Mouse (Mus musculus) adrenal gland, postnatal 14 days (tissue): ENCODE measurements around the gene Fbxo27. TPM values are rescaled to one million over a fixed set of nuclear protein-coding genes. Genes with fewer than 3 reads are reported as not detected.
A peak's percentile ranks its signal among the peaks of the same experiment; 100 is the strongest.

Source experiments
- DNase-seq: peaks from one replicate; pipeline ENCODE4 v3.0.0; 2021; ENCODE audit warnings: mixed read lengths
- total RNA-seq: library from RNA; stranded (reverse); gene quantifications from 2 replicates; pipeline ENCODE4 v1.2.3, GENCODE M21; 2021

Fbxo27 gene
- total RNA-seq, 1 experiment from 2014 or later: 0.63 TPM

DNA sequence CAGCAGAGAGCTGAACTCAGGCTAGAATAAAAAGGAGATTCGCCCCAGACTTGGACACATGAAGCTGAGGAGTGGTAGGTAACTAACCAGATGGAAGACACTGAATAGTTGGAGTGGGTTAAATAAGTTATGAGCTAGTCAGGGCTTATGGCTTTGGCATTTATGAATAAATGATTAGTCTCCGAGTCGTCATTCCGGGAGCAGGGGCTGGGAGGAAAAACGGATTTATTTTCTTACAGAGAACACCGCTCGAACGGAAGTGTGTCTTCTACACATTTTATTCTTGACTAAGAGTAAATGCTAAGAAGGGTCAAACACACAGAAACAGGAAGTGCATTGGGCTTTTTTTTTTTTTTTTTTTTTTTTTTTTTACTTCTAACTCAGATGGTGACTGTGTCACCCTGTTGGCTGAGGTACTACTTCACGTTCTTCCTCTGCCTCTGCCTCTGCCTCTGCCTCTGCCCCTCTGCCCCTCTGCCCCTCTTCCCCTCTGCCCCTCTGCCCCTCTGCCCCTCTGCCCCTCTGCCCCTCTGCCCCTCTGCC is 10.0 kb downstream of the Fbxo27 start:
- no peak for DNase-seq

DNA sequence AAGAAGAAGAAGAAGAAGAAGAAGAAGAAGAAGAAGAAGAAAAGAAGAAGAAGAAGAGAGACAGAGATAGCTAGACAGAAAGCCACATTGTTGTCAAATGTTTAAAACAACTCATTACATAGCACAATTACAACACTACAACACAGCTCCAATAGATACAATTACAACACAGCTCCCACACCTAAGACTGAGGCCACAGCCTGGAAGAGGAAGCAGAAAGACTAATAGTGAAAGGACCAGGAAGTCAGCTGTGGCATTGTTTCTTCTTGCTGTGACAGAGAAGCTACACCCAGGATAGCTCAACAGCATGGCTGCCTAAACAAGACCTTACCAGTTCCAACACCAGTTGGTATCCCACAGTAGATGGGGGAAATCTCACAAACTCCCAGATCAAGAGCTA is 16.8 kb downstream of the Fbxo27 start:
- no peak for DNase-seq

DNA sequence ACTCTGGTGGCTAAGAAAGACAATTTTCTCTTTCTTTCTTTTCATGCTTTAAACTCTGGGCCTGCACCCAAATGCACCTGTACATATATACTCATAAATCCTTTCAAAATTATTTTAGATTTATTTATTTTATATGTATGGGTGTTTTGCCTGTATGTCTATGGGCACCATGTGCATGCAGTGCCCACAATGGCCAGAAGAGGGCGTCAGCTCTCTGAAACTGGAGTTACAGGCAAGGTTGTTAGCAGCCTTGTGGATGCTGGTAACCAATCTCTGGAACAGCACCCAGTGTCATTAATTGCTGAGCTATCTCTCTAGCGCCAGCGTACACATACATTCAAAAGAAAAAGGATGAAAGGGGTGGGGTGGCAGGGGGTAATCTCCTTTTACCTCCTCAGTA is 18.3 kb downstream of the Fbxo27 start:
- no peak for DNase-seq

DNA sequence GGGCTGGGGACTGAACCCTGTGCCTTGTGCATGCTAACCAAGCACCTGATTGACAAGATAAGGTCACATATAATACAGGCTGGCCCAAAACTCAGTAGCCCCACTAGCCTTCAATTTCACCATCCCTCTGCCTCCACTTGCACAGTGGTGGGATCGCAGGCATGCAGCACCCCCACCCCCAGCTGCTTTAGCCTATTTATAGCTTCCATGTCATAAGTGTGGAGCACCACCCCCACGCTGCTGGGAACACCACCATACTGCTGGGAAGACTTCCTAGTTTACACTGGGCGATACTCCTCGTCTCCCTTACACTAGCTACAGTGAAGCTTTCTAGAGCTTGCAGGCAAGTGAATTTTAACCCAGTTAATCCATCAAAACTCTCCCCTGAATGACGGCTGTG is 22.0 kb downstream of the Fbxo27 start:
- no peak for DNase-seq

DNA sequence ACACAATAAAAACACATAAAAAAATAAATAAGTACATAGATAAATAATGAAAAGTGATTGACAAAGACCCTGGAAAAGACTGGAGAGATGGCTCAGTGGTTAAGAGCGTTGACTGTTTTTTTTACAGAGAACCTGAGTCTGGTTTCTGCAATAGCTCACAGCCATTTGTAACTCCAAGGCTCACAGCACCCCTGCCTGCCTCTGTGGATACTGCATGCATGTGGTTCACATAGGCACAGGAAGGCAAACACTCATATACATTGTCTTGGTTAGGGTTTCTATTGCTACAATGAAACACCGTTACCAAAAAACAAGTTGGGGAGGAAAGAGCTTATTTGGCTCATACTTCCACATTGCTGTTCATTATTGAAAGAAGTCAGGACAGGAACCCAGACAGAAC is 22.9 kb downstream of the Fbxo27 start:
- no peak for DNase-seq

DNA sequence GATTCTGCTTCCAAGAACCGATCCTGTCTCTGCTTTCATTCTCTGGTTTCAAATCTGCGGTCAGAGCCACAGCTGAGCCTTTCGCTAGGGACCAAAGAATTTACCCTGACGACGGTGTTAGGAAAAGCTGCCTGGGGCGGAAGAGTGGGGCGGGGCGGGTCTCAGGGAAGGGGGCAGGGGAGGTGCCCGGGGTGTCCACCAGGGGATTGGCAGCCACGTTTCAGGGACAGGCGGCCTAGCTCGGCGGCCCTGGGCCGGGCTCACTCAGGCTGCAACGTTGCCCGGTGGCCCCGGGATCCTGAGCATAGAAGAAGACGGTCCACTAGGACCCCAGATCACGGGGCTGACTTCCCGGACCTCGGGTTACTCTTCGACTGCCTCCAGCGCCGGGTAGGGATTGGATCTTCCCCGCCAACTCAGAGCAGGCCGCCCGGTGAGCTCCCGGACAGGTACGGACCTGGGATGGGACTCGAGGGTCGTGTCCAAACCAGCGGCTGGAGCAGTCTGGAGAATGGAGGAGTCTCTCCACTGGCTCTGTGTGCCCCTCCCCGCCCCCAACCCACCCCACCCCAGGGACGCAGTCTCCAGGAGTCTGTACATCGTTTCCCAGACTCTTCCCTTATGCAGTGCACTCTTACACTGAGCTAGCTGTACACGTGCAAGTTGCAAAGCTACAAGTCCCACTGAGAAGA is 24.1 kb downstream of the Fbxo27 start, which contains the start of gene Fbxo17:
TSS of gene Fbxo17 (plus strand) at position 215 of the 692 bp plus-strand sequence.
- DNase-seq: peak; percentile 90

DNA sequence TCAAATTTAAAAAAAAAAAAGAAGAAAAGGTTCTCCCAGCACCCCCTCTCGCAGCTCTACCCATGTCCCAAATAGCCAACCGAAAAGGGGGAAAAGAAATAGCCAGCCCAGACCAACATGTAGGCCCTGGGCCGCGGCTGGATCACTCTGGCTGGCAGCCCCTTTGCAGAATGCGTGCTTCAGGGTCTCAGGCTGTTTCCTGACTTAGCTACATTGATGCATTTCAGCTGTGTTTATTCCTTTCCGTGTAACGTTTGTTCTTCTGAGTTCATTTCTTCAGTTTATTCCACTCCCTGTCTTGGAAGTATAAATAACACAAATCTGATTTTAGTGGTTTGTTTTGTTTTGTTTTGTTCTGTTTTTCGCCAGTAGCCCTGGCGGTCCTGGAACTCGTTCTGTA is 25.1 kb downstream of the Fbxo27 start:
- DNase-seq: no peak

DNA sequence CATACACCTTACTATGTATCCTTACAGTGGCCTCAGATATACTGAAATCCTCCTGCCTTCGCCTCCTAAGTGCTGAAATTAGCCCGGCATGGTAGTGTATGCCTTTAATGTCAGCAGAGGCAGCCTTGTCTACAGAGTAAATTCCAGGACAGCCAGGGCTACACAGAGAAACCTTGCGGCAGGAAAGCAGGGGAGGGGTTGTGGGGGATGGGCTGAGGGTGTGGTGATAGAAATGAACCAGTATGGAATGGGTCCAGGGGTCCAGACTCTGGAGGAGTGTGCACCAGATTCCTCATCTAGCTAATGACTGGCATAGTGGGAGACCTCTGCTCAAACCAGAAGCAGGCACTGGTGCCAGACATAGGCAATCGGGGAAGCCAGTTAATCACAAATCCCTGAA is 26.5 kb downstream of the Fbxo27 start:
- no peak for DNase-seq

DNA sequence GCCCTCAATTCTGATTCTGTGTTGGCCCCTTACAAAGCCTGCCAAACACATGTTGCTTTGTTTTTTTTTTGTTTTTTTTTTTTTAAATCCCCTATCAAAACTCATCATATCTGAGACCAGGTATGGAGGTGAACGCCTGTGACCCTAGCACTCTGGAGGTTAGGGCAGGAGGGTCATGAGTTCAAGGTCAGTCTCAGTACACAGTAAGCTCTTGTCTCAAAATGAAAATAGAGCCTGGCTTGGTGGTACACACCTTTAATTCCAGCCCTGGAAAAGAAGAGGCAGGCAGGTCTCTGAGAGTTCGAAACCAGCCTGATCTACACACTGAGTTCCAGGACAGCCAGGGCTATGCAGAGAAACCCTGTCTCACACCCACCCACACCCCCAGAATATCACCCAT is 27.0 kb downstream of the Fbxo27 start:
- DNase-seq: no peak

DNA sequence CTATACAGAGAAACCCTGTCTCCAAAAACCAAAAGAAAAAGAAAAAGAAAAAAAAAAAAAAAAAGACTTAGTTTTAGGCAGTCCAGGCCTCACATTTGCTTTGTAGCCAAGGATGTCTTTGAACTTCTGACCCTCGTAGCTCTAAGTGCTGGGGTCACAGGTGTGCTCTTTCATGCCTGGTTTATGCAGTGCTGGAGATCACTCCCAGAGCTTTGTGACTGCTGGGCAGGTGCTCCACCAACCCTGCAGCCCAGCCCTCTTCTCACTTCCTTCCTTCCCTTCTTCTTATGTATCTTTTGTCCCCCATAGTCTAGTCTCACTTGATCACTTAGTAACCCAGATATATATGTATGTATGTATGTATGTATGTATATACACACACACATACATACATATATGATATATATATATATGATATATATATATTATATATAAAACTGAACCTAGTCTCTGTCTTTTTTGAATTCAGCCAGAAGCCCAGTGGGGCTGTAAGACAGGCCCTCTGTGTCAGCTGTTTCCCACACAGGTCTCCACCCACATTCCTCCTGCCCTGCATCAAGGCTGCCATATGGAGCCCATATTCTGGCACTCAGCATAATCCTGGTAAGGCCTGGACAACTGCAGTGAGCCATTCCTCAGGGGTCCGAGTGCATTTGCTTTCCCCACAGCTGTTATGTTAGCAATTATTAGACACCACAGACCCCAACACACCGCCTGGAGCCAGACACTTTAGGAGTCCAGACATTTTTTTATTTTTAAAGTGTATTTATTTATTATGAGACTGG is 28.3 kb downstream of the Fbxo27 start:
- DNase-seq: no peak

DNA sequence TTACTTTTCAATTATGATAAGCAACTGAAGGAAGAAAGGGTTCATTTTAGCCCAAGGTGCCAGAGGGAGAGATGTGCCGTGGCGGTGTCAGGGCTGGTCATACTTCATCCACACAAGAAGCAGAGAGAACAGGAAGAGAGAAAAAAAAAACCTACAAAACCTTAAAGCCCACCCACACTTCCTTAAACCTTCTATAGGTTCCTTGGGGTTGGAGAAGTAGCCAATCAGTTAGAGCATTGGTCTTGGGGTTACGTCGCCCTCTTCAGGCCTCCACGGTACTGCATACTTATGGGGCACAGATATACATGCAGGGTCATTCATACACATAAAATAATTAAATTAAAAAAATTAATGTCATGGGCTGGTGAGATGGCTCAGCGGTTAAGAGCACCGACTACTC is 29.4 kb downstream of the Fbxo27 start:
- no peak for DNase-seq

DNA sequence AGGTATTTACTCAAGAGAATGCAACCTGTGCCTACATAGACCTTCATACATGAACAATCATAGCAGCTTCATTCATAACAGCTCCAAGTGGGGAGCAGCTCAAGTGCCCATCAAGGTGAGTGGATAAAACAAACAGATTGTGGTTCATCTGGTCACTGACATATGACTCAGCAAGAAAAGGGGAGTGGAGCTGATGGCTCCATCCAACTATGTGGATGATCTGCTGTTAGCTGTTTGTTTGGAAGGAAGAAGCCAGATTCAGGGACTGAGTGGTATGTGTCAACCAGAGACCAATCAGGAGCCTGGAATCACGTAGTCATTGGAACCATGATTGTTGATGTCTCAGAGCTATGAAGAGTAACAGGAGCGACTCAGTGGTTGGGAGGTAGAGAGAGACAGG is 32.0 kb downstream of the Fbxo27 start:
- no peak for DNase-seq

DNA sequence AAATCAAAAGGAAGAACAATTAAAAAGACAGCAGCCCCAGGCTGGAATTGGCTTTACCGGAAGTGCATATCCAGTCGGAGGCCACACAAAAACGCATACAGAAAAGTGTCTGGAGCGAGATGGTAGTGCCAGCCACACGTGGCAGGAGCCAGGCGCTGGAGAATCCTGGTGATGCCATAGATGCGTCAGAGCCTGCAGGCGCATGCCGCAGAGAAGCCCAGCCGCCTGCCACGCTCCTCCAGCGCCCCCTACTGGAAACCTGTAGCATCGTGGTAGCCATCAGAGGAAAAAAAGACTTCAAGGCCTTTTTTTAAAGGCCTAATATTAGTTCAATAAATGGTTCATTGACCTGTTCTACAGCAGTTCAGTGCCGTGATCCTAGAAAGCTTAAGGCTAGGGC is 34.0 kb downstream of the Fbxo27 start:
- DNase-seq: peak; percentile 94

DNA sequence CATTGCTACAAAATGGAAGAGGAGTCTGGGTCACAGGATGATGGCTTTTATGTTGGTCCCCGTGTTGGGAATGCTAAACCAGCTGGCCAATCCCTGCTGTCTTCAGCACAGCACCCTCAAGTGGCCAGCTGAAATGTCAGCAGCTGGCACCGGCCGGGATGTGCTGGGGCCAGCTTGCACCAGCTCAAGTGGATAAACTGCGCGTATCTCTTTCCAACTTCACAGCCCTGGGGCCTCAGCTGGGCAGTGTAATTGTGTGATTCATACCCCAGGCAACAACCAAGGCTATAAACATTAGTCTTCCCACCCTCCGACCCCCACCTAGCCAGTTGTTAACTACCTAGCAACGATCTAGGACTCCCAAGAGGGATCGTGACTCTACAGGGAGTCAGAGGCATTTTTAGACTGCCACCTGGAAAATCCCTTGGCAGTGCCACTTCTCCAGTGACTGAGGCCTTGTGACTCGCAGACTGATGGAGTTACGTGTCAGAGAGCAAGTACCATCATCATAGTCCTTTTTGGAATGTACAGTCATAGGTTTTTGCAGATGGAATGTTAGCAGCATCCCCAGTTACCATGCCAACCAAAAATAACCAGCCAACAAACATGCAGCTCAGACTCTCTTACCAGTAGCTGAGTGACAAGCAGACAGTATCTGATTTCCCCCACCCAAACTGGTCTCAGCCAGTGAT is 35.1 kb downstream of the Fbxo27 start:
- DNase-seq: peak; percentile 52

DNA sequence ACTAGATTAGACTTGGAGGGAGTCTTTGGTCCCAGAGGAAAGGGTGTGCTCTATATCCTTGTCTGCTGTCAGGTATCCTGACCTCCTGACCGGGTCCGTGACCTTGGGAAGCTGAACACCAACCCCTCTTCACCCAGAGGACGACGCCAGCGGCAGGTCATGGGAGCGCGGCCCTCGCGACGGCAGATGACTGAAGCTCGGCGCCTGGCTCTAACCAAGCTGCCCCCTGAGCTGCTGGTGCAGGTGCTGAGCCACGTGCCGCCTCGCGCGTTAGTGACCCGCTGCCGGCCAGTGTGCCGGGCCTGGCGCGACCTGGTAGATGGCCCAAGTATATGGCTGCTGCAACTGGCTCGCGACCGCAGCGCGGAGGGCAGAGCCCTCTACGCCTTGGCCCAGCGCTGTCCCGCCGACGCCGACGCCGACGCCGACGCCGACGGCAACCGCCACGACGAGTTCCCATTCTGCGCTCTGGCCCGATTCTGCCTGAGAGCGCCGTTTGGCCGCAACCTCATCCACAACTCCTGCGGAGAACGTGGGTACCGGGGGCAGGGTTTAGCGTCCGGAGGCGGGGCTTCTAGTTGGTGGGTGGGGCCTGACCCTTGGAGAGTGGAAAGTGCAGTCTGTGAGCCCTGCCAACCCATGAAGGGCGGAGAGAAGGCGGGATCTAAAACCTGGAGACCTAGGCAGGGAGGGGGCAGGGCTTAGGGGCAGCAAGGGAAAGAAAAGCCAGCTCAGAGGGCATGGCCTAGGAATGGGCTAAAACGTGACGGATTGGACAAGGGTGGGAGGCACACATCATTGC is 39.9 kb downstream of the Fbxo27 start:
- DNase-seq: peak; percentile 88

DNA sequence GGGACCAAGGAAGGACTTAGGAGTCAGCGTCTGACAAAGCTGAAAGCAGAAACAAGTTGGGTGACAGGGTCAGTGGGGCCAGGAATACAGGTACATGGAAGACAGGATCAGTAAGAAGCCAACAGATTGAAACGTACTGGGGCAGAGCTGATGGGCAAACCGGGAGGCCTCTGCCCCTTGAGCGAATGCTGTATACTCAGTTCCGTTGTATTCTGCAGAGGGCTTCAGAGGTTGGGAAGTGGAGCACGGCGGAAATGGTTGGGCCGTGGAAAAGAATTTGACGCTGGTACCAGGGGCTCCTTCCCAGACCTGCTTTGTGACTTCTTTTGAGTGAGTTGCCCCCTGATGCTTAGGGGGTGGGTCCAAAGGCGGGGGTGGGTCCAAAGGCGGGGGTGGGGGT is 40.6 kb downstream of the Fbxo27 start:
- DNase-seq: no peak

DNA sequence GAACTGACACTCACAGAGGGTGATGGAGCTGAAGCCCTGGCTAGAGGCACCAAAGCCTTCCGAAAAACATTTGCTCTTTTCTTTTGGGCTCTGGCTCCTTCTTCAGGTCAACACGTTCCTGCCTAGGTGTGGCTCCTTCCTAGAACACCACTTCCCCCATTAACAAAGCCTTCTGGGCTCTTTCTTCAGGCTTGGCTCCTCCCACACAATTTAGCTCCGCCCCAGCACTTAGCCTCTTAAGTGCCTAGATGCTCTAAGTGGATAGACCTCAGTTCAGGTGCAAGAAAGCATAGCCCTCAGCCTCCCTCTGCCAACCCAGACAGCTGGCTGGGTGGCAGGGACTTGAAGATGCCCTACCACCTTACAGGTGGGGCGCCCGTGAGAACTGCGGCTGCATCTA is 43.1 kb downstream of the Fbxo27 start:
- DNase-seq: no peak

DNA sequence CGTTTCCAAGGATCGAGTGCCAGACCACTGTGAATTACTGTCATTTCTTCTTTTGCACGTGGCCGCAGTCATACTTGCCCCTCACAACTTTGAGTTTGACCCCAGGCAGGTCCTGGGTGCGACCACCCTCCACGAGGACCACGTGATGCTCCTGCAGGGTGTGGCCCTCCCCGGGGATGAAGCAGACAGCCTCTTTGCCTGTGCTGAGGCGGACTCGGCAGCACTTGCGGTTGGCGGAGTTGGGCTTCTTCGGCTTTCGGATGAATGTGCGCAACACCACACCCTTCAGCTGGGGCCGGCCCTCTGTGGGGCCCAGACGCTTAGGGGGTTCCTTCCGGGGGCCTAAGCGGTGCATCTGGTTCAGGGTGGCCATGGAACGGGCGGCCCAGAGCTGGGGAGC is 47.2 kb downstream of the Fbxo27 start:
- DNase-seq: no peak

DNA sequence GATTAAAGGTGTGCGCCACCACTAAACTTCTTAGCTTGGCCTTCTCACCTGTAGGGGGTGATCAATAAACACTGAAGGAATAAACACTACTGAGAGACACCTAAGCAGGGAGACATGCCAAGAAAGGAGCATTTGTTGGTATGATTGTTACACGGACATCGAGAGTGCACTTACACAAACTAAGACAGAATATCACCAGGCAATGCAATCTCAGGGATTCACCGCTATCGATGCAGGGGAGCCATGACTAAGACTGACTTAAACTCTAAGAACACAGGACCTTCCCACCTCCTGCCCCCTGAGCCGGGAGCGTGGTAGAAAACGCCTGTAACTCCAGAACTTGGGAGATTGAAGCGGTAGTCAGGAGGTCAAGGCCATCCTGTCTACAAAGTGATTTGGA is 48.3 kb downstream of the Fbxo27 start:
- no peak for DNase-seq

DNA sequence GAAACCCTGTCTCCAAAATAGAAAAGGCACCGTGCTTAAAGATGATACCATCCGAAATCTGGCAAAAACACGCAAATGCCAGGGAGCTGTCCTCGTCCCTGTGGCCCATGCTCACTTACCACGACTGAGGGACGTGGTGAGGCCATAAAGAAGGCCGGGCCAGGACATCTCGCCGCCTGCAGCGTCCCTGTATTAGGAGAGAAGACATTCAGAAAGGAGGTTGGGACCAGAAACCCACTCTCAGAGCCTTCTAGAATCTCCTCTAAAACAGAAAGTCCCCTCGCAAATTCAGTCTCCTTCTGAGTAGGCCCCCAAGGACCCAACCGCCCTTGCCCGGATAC is 48.7 kb downstream of the Fbxo27 start:
- no peak for DNase-seq

DNA sequence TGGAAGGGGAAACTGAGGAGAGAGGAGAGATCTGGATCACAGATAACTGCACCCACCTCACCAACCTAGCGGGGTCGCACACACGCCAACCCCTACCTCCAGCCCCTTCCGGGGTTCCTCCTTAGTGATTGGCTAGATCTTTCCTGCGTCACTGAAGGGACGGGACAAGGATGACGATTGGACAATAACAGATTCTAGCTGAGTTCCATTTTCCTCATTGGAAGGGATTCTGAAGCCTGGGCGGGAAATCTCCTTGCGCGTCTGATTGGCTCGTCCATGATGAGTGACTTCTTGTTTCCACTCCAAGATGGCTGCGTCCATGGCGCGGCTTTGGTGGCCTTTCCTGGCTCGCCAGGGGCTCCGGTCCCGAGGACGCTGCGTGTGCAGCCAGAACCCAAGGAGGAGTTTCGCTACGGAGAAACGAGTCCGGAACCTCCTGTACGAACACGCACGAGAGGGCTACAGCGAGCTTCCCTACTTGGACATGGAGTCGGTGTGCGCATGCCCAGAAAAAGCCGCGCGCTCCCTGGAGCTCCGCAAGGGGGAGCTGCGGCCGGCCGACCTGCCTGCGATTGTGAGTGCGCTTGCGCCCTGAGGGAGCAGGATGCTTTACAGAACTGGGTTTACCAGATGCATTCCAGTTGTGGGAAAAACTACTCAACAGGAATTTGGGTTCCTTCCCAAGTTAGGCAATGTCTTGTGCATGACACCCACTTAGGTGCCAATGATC is 49.2 kb downstream of the Fbxo27 start, which contains the start of the genes Mrps12 and Sars2:
TSS of gene Mrps12 (minus strand) at position 112 of the 730 bp plus-strand sequence.
TSS of gene Sars2 (plus strand) at position 284 of the 730 bp plus-strand sequence.
- DNase-seq: peak; percentile 95
